Mouse (Mus musculus) monocyte, adult 2 months (primary cell): ENCODE results near the gene Jph2.

ENCODE experiments used
- DNase-seq, 2 experiments: peaks; one replicate each; pipeline ENCODE4 v3.0.0; 2022; ENCODE audit warnings: low spot score in 2 of 2, low read depth in 1 of 2

Gene Jph2

GRCm38 (mm10) chr2:163317281-163317680, 80.5 kb downstream of the Jph2 start:
- DNase-seq: no peak

- DNase-seq: no peak
These were observed 87.6 kb downstream of the Jph2 start for GRCm38 (mm10) chr2:163310163-163310688.

GRCm38 (mm10) chr2:163309376-163309775, 88.4 kb downstream of the Jph2 start:
- no peak for DNase-seq

GRCm38 (mm10) chr2:163303037-163303436, 94.8 kb downstream of the Jph2 start:
- no peak for DNase-seq

DNA sequence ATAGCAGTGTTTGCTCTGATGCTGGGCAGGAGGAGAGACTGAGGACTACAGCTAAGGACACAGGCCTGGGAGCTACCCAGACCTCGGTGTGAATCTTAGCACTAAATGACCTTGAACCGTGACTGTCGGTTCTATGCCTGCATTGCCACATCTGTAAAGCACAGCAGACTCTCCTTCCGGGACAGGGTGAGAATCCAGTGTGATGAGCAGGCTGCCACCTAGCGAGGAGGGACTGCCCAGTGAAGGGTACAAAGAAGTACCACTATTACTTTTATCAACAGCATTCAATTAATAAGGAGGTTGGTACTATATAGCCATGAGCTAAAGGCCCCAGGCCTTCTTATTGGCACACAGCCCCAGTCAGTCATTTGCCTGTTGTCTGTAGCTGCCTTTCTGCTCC, 96.2 kb downstream of the Jph2 start:
- no peak for DNase-seq

DNA sequence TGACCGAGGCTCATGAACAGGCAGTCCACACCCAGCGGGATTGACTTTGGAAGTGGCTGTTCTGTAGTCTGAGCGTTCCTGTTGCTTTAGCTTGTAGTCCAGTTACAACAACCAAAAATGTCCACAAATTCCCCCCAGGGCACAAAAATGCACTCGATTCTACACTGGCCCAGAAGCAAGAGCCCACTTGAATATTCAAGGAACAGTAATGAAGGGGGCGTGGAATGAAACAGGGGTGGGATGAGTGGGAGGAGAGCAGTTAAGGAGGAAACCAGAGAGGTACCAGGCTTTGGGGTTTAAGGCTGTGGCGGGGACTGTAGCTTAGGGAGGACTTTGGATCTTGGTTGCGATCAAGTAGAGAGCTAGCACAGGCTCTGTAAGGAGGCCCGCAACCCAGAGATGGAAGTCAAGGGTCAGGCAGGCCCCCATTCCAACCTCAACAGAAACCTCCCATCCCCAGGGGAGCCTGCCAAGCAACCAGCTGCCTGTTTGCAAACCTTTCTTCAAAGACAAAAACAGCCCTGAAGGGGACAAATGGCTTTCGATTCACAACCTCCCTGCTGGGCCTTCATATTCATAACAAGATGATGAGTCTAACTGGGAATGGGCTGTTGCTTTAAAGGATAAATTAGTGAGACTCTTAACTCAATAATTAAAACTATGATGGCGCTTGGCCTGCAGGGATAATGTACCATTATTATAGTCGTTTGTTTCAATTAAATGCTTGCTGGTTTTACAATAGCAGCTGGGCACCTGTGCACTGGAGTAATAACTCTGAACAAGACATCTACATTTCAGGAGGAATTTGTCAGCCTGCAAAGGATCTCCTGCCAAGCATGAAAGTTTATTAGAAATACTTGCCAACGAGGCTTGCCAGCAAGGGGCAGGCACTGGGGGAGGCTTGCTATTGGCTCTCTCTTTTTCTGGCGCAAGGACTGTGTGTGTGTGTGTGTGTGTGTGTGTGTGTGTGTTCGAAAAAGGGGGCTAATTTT, 97.4 kb downstream of the Jph2 start:
- DNase-seq: no peak

GRCm38 (mm10) chr2:163296999-163297630, 100.7 kb downstream of the Jph2 start:
- no peak for DNase-seq

DNA sequence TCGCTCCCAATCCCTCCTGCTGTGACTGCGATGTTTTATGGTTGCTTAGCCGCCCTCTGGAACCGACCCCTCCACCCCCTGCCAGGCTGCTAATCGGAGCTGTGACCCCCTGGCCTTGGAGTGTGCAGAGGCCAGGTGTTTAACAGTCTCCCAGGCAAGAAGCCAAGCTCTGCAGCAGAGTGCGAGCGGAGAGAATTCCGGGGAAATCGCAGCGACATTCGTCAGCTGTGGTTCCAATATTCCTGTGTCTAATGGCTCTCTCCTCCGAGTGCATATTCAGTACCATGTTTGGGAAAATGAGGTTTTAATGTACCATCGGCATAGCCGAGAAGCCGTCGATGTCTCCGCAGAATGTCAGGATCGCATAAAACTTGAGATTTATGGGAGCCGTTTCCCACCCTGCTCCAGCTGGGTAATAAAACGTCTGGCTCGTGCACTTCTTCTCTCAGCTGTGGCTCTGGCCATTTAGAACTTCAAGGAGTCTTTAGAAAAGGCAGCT, 108.9 kb downstream of the Jph2 start:
- no peak for DNase-seq
